Mouse (Mus musculus) embryonic facial prominence, embryonic 12.5 days (tissue): ENCODE results near the gene Ccdc137. TPM values are rescaled to one million over a fixed set of nuclear protein-coding genes. Genes with fewer than 3 reads are reported as not detected.

Experiments used
- ATAC-seq: fragments of 200-750 bp; cut with Nextera tagmentation; 2 replicates; pipeline ENCODE4 v1.8.0; 2017; ENCODE audit not compliant: insufficient number of reproducible peaks, insufficient read depth, low FRiP score, low TSS enrichment
- H3K27ac ChIP-seq: fragments of 300-500 bp; sonication (generic); 2 replicates; pipeline ENCODE4 v1.5.1; 2016; ENCODE audit warnings: mild to moderate bottlenecking
- H3K27me3 ChIP-seq: fragments of 300-500 bp; sonication (generic); 2 replicates; pipeline ENCODE4 v1.6.1; 2016; ENCODE audit warnings: mild to moderate bottlenecking, moderate library complexity
- H3K36me3 ChIP-seq: fragments of 300-500 bp; sonication (generic); 2 replicates; pipeline ENCODE4 v1.6.1; 2016; ENCODE audit warnings: mild to moderate bottlenecking
- H3K4me1 ChIP-seq: fragments of 300-500 bp; sonication (generic); 2 replicates; pipeline ENCODE4 v1.6.1; 2016
- H3K4me2 ChIP-seq: fragments of 300-500 bp; sonication (generic); replicated peaks from 2 replicates; pipeline ENCODE4 v1.6.1; 2016; ENCODE audit warnings: mild to moderate bottlenecking, moderate library complexity
- H3K4me3 ChIP-seq: fragments of 300-500 bp; sonication (generic); 2 replicates; pipeline ENCODE4 v1.5.1; 2016; ENCODE audit warnings: mild to moderate bottlenecking
- H3K9ac ChIP-seq: fragments of 300-500 bp; sonication (generic); 2 replicates; pipeline ENCODE4 v1.6.1; 2016; ENCODE audit warnings: mild to moderate bottlenecking, moderate library complexity
- H3K9me3 ChIP-seq: fragments of 300-500 bp; sonication (generic); 2 replicates; pipeline ENCODE4 v1.6.1; 2016; ENCODE audit warnings: mild to moderate bottlenecking, moderate library complexity
- WGBS: fragments of 180-500 bp; shearing (Covaris S2); methylation state at CpG from one replicate; pipeline ENCODE4 v1.1.7; 2016; 5-methylcytosine and 5-hydroxymethylcytosine counted together
- polyA plus RNA-seq: library from polyadenylated mRNA; unstranded; fragments of >200 nt; fragmentation: Nextera tagmentation; extraction: Ambion mirVana; gene quantifications from 2 replicates; pipeline ENCODE4 v1.2.1, GENCODE M21; 2016

The Ccdc137 gene
- polyA plus RNA-seq, 1 experiment from 2014 or later = 41.8 TPM

DNA sequence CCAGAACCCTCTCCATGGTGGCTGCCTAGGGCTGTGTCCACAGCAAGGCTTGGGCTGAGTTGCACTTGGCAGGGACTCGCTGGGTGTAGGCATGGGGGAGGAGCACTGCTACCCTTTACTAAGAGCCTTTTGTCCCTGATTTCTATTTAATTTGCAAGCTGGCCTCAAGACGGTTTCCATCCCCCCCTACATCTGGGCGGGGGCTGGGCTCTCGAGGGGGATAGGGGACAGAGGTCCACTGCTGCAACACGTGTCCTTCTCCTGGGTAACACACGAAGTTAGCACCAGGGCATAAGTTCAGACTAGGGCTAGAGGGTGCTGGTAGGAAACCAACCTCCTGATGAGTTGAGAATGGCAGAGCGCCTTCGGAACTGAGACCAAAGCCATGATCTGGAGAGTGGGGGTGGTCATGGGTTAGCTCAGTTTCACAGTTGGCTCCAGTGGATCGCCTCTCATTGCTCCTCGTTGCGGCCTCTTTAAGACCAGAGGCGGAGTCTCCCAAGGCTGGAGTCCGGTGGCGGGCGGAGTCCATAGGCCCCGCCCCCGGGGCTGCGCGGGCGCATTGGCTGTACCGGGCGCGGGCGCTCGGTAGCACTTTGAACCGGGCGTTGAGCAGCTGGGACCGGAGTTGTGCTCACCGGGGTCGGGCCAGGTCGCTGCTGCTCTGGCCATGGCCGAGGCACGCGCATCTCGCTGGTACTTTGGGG lies 33.6 kb downstream of the Ccdc137 start, which contains the start of gene Slc25a10:
Gene Slc25a10 (plus strand): TSS at position 524 of the 707 bp plus-strand sequence.
- peak within 1 kb of the TSS; percentile 85 for H3K4me2 ChIP-seq
- H3K4me3 ChIP-seq = peak within 1 kb of the TSS; percentile 95
- peak within 1 kb of the TSS; percentile 85 for H3K9ac ChIP-seq
- peaks cover 31% of the 10 kb centered on the region for H3K4me1 ChIP-seq
- peaks cover 45% of the 10 kb centered on the region for H3K36me3 ChIP-seq
- no peaks in the 10 kb centered on the region for H3K9me3 ChIP-seq
- no peaks in the 10 kb centered on the region for H3K27me3 ChIP-seq
- peak within 1 kb of the TSS; percentile 74 for H3K27ac ChIP-seq
- under 1% methylated on average over 35 of the region's 35 CpGs for WGBS
- ATAC-seq = peak; percentile 83

DNA sequence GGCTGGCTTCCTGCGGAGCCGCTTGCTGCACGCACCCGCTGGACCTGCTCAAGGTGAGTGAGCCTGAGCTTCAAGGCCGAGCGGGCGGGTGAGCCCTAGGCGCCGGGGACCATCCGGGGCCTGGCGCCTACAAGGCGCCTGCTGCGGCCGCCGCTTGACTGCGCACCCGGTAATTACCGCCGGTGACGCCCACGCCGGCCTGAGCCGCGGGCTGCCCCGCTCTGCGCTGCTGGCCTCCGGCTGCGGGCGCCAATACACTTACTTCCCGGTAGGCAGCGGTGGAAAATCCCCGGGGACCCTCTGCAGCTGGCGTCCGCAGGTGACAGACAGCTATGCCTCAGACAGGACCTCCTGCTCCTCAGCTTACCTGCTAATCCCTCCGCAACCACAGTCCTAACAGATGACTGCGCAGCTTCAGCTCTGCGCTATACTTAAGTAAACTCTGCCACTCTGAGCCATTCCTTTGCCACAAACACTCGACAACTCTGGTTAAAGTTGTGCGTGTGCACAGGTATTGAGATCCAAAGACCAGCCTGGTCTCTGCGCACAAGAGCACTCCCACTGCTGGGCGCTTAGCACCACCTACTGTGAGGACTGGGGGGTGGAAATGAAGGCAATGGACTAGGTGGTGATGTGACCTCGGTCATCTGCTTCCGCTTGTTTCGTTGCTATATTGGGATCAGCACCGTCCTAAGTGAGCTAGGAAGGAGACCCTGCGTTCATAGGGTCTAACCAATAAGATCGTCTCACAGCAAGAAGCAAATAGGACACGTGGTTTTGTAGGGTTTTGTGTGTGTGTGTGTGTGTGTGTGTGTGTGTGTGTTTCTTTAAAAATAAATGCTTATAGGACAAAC lies 34.3 kb downstream of the Ccdc137 start:
- H3K4me1 ChIP-seq = peaks cover 31% of the 10 kb centered on the region

DNA sequence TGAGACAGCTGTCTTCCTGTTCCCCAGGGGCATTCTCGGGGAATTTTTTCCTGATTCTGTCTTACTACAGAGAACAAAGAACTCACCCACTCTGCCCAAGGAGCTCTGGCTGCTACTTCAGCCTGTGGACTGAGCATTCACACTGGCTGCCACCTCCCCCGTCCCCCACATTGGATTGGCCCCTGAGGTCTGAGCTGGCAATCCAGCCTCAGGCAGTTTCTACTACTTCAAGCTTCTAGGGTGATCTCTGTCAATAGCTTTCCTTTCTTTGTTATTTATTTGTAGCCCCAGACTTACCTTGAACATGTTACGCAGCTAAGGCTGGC lies 34.9 kb downstream of the Ccdc137 start:
- WGBS = 22% methylated on average over 3 of the region's 3 CpGs
- H3K27ac ChIP-seq = peak overlapping the region; percentile 70
- no peak for ATAC-seq
- H3K9me3 ChIP-seq = no peaks in the 10 kb centered on the region
- H3K27me3 ChIP-seq = no peaks in the 10 kb centered on the region
- peak overlapping the region; percentile 85 for H3K4me2 ChIP-seq
- peaks cover 31% of the 10 kb centered on the region for H3K4me1 ChIP-seq
- peak overlapping the region; percentile 95 for H3K4me3 ChIP-seq
- H3K36me3 ChIP-seq = peaks cover 45% of the 10 kb centered on the region
- H3K9ac ChIP-seq = peak overlapping the region; percentile 85

More for the DNA sequence above, 34.3 kb downstream of the Ccdc137 start:
- Histone ChIP-seq H3K9me3 (no peaks in the 10 kb centered on the region), H3K4me3 (peak overlapping the region; percentile 95), H3K27ac (peak overlapping the region; percentile 74), H3K27me3 (no peaks in the 10 kb centered on the region), H3K9ac (peak overlapping the region; percentile 85), H3K36me3 (peaks cover 45% of the 10 kb centered on the region), H3K4me2 (peak overlapping the region; percentile 85)
- WGBS = under 1% methylated on average over 48 of the region's 48 CpGs
- peak; percentile 10; the same call in 1 of the 2 replicates for ATAC-seq

DNA sequence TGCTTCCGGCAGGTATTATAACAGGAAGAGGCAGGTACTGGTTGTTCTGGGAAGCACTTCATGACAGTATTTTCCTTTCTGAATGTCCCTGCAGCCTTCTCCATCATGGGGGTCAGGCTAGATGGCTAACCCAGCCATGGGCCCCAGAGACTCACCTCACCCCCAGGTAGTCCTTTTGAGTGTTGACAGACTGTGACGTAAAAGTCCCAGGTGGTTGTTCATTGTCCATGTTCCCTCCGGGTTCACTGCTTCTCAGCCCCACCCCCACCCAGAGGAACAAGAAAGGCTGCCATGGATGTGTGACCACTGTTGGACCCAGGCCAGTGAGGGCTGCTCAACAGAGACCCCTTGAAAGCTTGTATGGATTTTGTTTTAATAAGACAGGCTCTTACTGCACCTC lies 35.4 kb downstream of the Ccdc137 start:
- Histone ChIP-seq H3K9me3 (no peaks in the 10 kb centered on the region), H3K4me3 (peak overlapping the region; percentile 95), H3K36me3 (peaks cover 45% of the 10 kb centered on the region), H3K27me3 (no peaks in the 10 kb centered on the region), H3K4me1 (peaks cover 31% of the 10 kb centered on the region), H3K27ac (peak overlapping the region; percentile 70; the same call in 1 of the 2 replicates), H3K4me2 (peak overlapping the region; percentile 85), H3K9ac (peak overlapping the region; percentile 85)
- 46% methylated on average over 3 of the region's 3 CpGs for WGBS
- ATAC-seq = no peak

DNA sequence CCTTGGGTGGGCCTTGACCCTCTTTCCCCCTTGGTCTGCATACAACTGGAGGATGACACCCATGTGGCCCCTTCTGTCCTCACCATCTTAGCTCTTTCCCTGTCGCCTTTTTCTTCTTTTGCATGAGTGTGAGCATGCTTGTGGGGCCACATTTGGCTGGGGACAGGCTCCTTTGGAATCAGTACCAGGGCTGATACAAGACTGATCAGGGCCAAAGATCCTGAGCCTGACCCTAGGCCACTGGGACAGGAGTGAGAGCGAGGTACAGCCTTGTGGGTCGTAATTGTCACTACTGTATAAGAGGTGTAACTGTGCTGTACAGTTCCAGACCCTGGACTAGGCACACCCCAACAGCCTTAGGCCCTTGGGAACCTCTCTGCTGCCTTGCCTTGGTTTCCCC lies 36.0 kb downstream of the Ccdc137 start:
- 85% methylated on average over 3 of the region's 3 CpGs for WGBS
- ATAC-seq = no peak
- Histone ChIP-seq H3K4me1 (peaks cover 31% of the 10 kb centered on the region), H3K9ac (peak overlapping the region; percentile 85; the same call in 1 of the 2 replicates), H3K9me3 (no peaks in the 10 kb centered on the region), H3K36me3 (peaks cover 45% of the 10 kb centered on the region), H3K4me2 (no peak overlapping the region), H3K27ac (no peak overlapping the region), H3K27me3 (no peaks in the 10 kb centered on the region), H3K4me3 (peak overlapping the region; percentile 95)

DNA sequence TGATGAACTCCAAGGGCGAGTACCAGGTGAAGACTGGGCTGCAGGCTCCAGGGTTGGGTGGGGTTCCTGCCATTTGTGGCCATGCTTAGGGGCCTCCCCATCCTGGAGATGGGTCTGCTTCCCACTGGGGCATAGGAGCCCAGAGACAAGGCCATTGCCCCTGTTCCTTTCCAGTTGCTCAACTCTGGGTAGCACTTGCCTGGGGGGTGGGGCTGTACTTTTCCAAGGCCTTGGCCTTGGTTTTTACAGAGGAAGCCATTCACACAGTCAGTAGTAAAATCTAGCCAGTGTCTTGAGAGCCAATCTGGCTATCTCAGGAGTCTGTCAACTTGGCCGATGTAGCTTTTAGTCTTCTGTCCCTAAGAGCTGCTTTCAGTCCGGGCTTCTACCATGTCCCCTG lies 39.5 kb downstream of the Ccdc137 start:
- Histone ChIP-seq H3K4me3 (no peak overlapping the region), H3K4me2 (no peak overlapping the region), H3K9ac (no peak overlapping the region), H3K4me1 (peaks cover 14% of the 10 kb centered on the region), H3K9me3 (no peaks in the 10 kb centered on the region), H3K27ac (no peak overlapping the region), H3K27me3 (no peaks in the 10 kb centered on the region), H3K36me3 (peaks cover 49% of the 10 kb centered on the region)
- ATAC-seq = no peak
- 88% methylated on average over 3 of the region's 3 CpGs for WGBS

DNA sequence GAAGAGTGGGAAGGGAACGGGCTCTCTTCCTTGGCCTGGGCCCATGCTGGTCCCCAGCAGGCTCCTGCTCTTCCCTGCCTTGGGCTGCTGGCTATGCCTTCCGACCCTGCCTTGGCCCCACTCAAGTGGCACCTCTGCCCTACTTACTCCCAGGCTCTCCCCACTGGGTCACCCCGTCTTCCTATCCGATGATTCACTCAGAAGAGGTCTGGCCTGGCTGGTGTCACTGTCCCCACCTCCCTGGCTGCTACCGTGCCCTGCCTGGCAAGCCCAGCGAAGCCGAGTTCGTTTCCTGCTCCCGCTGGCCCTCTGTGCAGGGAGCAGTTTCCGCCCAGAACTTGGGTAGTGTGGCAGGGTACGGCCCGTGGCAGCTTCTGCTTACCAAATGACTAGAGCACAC lies 40.3 kb downstream of the Ccdc137 start:
- no peak overlapping the region for H3K4me3 ChIP-seq
- H3K36me3 ChIP-seq = peaks cover 49% of the 10 kb centered on the region
- no peaks in the 10 kb centered on the region for H3K9me3 ChIP-seq
- 91% methylated on average over 12 of the region's 12 CpGs for WGBS
- H3K9ac ChIP-seq = no peak overlapping the region
- H3K27ac ChIP-seq = no peak overlapping the region
- H3K27me3 ChIP-seq = no peaks in the 10 kb centered on the region
- ATAC-seq = no peak
- H3K4me2 ChIP-seq = no peak overlapping the region
- peaks cover 6% of the 10 kb centered on the region for H3K4me1 ChIP-seq

DNA sequence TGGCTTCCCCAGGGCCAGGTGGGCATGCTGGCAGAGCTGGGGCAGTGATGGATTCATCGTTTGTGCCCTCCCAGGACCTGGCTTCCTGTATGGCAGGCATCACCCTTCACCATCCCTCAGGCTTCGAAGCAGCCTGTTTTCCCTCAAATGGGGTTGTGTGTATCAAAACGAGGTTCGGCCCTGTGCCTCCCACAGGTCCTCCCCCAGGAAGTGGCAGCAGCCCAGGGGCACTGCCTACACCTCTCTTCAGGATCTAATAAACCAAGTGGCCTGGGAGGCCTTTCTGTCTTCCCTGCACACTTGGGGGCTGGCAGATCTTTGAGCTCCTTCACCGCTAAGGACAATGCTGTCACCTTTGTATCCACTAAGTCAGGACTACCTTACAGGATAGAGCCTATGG lies 41.0 kb downstream of the Ccdc137 start:
- Histone ChIP-seq H3K4me2 (no peak overlapping the region), H3K27ac (no peak overlapping the region), H3K4me1 (no peaks in the 10 kb centered on the region), H3K9ac (no peak overlapping the region), H3K4me3 (no peak overlapping the region), H3K9me3 (no peaks in the 10 kb centered on the region), H3K36me3 (peaks cover 49% of the 10 kb centered on the region), H3K27me3 (no peaks in the 10 kb centered on the region)
- WGBS = 85% methylated on average over 5 of the region's 5 CpGs
- no peak for ATAC-seq

DNA sequence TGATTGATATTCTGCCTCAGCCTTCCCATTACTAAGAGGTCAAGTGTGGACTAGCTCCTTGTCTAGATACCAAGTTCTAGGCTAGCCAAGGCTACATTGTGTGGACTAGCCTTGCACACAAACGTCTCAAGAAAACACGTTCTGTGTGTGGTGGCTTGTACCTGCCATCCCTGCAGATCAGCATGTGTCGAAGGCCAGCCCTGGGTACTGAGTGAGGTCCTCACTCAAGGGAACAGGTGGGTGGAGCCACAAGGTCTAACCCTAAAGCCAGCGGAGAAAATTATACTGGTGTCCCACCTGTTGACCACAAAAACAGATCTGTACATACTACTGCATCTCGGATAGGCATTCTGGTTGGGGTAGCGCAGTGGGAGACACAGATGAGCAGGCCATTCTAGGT lies 42.0 kb downstream of the Ccdc137 start:
- no peak for ATAC-seq
- Histone ChIP-seq H3K9me3 (no peaks in the 10 kb centered on the region), H3K4me1 (no peaks in the 10 kb centered on the region), H3K4me3 (no peak overlapping the region), H3K27ac (no peak overlapping the region), H3K36me3 (peaks cover 44% of the 10 kb centered on the region), H3K4me2 (no peak overlapping the region), H3K9ac (no peak overlapping the region), H3K27me3 (no peaks in the 10 kb centered on the region)
- 83% methylated on average over 6 of the region's 6 CpGs for WGBS

DNA sequence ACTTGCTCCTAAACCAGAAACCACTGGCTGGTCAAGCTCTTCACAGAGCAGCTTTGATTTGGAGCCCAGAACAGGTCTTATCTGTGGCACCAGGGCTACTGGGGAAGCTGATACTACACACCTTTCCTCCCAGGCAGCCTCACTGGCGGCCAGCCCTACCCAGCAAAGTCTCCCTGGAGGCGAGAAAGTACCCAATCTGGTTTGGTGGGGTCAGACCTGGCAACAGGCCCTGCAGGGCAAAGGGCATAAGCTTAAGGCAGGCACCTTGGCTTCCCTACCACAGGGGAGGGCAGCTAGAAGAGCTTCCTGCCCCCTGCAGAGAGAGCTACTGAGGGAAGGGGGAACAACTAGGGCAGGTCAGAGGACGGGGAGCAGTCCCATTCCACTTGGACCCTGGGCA lies 42.4 kb downstream of the Ccdc137 start:
- Histone ChIP-seq H3K9ac (no peak overlapping the region), H3K27ac (no peak overlapping the region), H3K4me2 (no peak overlapping the region), H3K4me1 (no peaks in the 10 kb centered on the region), H3K4me3 (no peak overlapping the region), H3K9me3 (no peaks in the 10 kb centered on the region), H3K36me3 (peaks cover 39% of the 10 kb centered on the region), H3K27me3 (no peaks in the 10 kb centered on the region)
- no peak for ATAC-seq
- WGBS = 18% methylated on average over 3 of the region's 3 CpGs

DNA sequence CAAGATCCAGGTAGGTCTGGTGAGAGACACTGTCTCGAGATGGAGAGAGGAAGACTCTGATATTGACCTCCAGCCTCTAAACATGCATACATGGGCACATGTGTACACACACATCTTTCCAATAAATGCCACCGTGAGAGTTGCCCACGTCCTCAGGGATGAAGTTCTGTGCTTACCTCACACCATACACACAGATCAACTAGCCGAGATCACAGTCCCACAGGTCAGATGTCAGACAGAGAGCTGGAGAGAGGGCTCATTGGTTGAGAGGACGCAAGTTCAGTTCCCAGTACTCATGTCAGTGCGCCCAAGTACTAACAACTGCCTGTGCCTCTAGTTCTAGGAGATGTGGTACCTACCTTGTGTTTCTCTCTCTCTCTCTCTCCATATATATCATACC lies 43.1 kb downstream of the Ccdc137 start:
- WGBS = 57% methylated on average over 6 of the region's 6 CpGs
- no peak overlapping the region for H3K4me3 ChIP-seq
- no peak for ATAC-seq
- no peaks in the 10 kb centered on the region for H3K9me3 ChIP-seq
- no peaks in the 10 kb centered on the region for H3K4me1 ChIP-seq
- peaks cover 34% of the 10 kb centered on the region for H3K36me3 ChIP-seq
- no peak overlapping the region for H3K27ac ChIP-seq
- H3K4me2 ChIP-seq = no peak overlapping the region
- H3K9ac ChIP-seq = no peak overlapping the region
- H3K27me3 ChIP-seq = no peaks in the 10 kb centered on the region

DNA sequence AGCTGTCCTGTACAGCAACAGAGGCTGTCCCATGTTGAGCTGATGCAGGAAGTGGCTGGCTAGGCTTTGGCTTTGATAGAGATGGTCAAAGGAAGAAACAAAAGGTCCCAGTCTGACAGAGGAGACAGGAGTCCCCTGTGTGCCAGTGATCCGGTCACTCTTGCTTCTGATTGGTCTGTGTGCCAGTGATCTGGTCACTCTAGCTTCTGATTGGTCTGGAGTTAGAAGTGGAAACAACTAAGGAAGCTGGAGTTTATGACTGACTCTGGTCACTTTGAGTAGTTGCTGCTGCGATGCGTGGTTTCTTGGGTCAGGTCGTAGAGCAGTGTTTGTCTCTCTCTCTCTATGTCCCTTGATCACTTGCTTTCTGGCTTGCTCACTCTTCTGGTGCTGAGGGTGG lies 43.8 kb downstream of the Ccdc137 start:
- 87% methylated on average over 4 of the region's 4 CpGs for WGBS
- no peak for ATAC-seq
- Histone ChIP-seq H3K36me3 (peaks cover 27% of the 10 kb centered on the region), H3K27me3 (no peaks in the 10 kb centered on the region), H3K4me3 (no peak overlapping the region), H3K9me3 (no peaks in the 10 kb centered on the region), H3K27ac (no peak overlapping the region), H3K4me1 (no peaks in the 10 kb centered on the region), H3K9ac (no peak overlapping the region), H3K4me2 (no peak overlapping the region)
